Mouse (Mus musculus) layer of hippocampus, postnatal 10 days (tissue): ENCODE results near the gene Rsbn1l. TPM values are rescaled to one million over a fixed set of nuclear protein-coding genes. Genes with fewer than 3 reads are reported as not detected.

Source experiments
- DNase-seq, 2 experiments: peaks; one replicate each; pipeline ENCODE4 v3.0.0; 2021; ENCODE audit warnings: low spot score in 2 of 2
- total RNA-seq, 2 experiments: library from RNA; stranded (reverse); gene quantifications; 2 replicates each; pipeline ENCODE4 v1.2.3; 2021

Rsbn1l gene
- total RNA-seq, 2 experiments from 2014 or later: 15.4 to 15.6 TPM

DNA sequence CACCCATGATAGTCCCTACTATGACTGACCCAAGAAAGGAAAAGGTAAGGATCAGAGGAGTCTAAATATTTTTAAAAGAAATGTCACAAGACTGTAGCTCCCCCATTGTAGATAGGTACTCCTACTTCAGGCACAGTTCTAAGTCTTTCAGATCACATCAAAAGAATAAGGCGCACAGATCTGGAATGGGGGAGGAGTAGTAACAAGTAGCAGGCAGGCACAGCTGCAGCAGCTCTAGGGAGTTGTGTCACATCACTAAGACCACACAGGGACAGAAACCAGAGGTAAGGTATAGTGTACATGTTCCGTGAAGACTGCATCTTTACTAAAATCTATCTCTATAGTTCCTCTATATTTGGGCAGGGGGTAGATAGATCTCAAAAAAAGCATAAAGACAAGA lies 44.5 kb downstream of the Rsbn1l start:
- DNase-seq: no peak

- DNase-seq: no peak
Observed at GRCm38 (mm10) chr5:20906191-20906590, 50.0 kb downstream of the Rsbn1l start.

DNA sequence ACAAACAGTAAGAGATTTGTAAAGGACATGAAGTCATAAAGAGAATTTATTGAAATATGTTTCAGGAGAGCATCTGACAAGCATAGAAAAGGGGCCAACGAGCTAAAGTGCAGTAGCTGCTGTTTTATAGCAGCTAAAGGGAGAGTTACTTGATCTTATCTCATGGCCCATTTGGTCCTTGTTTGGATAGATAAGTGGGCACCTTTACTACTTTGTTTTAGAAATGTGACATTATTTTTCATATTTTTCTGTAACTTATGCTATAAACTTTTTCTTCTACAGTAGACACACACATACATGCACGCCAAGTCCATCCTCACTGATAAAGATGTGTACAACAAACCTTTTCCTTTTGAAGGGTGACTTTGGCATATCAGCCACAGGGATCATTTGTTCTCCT lies 50.8 kb downstream of the Rsbn1l start:
- DNase-seq: no peak

DNA sequence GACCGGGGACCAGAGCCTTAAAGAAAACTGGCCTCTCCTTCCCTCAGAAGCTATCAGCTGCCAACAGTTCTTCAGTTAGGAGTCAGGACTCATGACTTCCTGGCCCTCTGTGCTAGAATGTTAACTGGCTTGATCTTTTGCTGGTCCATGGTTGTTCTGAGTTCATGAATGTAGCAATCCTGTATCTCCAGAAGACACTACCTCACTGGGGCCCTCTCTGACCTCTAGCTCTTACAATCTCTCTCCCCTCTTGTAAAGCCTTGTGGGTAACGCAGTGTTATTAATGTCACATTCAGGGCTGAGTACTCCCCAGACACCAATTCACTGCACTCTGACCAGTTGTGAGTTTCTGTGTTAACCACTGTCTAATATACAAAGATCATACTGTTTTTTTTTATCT lies 51.6 kb downstream of the Rsbn1l start:
- no peak for DNase-seq

DNA sequence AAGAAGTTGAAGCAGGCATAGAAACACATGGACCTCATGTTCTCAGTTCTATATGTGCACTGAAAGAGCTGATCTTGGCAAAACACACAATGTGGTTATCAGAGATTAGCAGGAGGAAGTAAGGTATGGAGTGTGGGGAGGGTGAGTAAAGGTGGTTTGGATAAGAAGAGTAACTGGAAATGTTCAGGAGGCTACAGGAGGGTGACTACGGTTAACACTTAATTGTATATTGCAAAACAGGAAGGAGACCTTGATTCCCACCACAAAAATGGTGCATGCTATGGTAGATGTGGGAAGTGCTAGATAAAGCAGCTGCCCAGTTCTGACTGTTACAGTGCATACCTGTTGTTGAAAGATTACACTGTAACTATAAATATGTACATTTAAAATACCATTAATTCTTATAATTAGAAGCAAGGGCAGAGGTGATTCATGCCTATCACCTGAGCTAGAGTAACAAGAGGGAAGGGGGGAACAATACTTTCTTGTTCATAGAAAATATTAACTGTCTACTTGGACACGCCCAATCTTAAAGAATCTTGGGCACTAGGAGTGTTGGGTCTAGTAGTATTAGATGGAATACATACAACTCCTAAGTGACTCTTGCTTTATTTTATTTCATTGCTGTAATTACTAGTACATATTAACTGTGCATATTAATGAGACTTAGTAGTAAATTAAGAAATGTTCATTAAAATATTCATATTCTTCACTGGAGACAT lies 58.6 kb downstream of the Rsbn1l start:
- DNase-seq: no peak

- DNase-seq: no peak
Observed at GRCm38 (mm10) chr5:20884036-20884620, 72.1 kb downstream of the Rsbn1l start.

GRCm38 (mm10) chr5:20881915-20882800 lies 74.0 kb downstream of the Rsbn1l start, which contains the start of the genes Phtf2 and Tmem60:
Gene Phtf2, minus strand, starts transcription at chr5:20882124.
Gene Tmem60, plus strand, starts transcription at chr5:20882191.
- DNase-seq: peak; percentile 97 to 99

GRCm38 (mm10) chr5:20880797-20881775 lies 75.1 kb downstream of the Rsbn1l start:
- peak; percentile 55 to 61 for DNase-seq

GRCm38 (mm10) chr5:20880386-20880785 lies 75.8 kb downstream of the Rsbn1l start:
- DNase-seq: no peak

DNA sequence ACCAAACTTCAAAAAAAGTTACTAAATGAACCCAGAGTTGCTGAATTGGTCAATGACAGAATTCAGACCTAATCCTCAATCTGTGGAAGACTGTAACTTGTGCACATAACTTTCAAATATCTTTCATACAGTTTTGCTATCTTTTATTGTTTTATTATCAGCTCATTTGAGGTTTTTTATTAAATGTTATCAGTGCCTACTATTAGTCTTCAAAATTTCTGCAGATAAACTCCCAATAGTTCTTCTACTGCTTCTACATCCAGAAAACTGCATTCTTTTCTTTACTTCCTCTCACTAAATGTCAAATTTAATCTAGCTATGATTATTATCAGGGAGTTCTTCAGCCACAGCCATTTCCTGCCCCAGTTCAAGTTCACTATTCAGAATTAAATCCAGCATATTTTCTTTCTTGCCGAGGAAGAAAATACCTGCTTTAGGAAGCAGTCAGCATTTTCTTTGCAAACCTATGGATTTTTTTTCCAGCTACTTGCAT lies 79.2 kb downstream of the Rsbn1l start:
- no peak for DNase-seq

GRCm38 (mm10) chr5:20873146-20873545 lies 83.1 kb downstream of the Rsbn1l start:
- no peak for DNase-seq

DNA sequence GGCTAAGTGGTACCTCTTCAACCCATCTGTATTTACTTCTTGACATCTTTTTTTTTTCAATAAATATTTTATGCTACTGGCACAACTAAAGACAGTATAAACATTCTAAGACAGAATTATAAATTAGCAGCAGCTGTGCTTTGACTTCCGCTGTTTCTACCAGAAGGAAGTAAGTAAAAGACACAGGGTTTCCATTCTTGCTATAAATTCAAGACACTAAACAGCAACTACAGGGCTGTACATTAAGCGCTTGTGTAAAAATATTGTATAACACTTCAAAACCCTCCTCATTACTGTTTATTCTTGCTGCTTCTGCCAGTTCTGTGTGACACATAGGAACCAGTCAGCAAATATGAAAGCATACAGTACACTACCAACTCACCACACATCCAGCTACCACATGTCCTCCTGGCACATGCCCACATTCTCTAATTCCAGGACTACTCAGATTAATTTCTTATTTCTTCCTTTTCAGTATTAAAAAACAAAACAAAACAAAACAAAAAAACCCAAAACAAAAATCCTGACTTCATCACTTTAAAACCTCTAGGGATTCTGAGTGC lies 90.9 kb downstream of the Rsbn1l start:
- DNase-seq: no peak

- DNase-seq: no peak
Observed at GRCm38 (mm10) chr5:20864216-20864969, 91.8 kb downstream of the Rsbn1l start.

- no peak for DNase-seq
Observed at GRCm38 (mm10) chr5:20861901-20862300, 94.3 kb downstream of the Rsbn1l start.

- DNase-seq: no peak
Observed at GRCm38 (mm10) chr5:20860565-20860964, 95.6 kb downstream of the Rsbn1l start.

DNA sequence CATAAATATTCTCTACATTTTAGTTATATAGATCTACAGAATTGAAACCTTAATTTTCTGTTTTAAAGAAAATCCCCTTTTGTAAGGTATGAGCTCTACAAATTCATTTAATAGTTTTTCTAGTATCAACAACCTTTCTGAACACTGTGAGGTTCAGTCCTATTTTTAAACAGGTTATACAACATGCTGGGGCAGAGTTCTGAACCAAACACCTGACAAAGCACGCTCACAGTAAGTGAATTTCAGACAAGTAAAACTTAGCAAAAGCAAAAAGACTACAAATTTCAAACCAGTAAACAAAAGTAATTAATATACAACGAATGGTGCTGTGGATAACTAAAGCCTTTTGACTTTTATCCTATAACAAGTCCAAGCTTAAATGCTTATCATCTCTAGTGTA lies 97.8 kb downstream of the Rsbn1l start:
- no peak for DNase-seq

DNA sequence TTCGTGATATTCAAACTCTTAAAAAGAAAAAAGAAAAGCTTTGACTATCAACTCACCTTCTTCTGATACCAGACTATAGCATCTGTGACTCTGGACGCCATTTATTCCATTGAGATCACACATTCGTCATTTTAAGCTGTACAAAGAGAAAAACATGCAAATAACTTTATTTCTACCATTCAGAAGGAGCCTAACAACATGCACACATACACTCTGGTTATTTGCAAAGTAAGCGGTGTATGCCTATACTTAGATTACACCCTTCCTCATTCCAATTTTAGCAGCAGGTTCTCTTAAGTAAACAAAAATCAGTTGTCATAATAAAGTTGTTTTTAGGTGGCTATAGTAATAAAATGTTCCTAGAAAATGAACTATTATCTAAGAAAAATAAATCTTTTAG lies 101.1 kb downstream of the Rsbn1l start:
- DNase-seq: no peak

DNA sequence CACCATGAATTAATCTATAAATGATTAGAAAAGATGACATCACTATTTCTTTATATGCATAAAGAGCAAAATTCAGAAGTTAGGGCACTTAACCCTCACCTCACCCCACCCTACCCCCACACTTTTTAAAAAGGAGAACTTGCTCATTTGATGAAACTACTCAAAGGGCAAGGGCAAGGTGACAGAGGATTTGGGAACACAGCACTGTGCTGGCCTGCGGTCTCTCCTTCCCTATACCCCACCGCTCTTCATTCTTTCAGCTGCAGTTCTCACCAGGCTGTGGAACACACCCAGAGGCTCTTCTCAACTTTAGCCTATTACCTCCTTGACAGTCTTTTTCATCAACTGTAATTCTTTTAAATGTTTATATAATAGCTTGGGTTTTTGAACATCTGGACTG lies 109.2 kb downstream of the Rsbn1l start:
- DNase-seq: no peak

DNA sequence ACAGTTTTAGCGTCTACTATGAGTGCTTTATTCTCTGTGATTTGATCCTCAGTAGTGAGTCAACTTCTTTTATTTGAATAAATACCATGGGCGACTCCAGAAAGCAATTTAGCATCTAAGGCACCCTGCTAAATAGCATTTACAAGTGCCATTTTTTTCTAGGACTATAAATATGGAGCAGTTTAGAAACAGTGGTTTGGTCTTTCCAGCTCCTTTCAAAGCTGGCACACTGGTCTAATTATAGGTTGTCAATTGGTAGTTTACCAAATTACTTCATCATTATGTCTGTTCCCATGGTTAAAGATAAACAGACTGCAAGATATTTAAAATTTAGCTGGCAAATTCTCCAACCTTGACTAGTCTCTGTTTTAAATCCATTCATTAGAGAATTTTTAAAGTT lies 112.4 kb downstream of the Rsbn1l start:
- no peak for DNase-seq
